Mouse (Mus musculus) Muller cell, postnatal 12 days (primary cell): Measurements from ENCODE around the gene Kctd2.

Source experiments
- DNase-seq: peaks from one replicate; pipeline ENCODE4 v3.0.0-alpha.2; 2015; ENCODE audit errors: inconsistent ontology term

The Kctd2 gene

DNA sequence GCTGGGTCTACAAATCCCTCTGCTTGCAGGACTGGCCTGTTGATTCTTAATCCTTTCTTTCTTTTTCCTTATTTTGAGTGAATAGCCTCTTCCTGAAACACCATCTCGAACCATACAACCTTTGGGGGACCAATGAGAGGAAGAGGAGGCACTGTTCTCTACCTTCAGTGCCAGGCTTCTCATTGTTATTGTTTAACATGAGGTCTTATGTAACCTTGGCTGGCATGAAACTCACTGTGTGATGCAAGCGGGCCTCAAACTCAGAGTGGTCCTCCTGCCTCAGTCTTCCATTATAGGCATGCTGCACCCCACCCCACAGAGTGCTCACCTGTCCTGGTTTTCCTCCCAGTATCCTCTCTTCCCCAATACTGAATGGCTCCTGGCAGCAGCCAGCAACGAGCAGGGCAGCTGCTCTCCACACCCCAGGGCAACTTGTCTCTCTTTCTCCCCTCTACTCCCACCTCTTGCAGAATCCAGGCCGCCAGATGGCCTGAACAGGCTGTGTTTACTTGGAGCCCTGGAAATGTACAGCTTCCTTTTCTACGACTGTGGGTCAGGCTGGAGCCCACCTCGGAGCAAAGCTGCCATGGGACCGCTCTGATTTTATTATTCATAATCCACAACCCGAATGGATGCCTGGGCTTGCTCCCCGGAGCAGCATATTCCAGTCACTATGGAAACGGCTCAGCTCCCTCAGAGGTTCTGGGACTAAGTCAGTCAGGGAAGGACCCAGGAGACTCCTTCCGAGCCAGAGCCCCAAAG is 19.1 kb upstream of the Kctd2 start:
- DNase-seq, result no peak

DNA sequence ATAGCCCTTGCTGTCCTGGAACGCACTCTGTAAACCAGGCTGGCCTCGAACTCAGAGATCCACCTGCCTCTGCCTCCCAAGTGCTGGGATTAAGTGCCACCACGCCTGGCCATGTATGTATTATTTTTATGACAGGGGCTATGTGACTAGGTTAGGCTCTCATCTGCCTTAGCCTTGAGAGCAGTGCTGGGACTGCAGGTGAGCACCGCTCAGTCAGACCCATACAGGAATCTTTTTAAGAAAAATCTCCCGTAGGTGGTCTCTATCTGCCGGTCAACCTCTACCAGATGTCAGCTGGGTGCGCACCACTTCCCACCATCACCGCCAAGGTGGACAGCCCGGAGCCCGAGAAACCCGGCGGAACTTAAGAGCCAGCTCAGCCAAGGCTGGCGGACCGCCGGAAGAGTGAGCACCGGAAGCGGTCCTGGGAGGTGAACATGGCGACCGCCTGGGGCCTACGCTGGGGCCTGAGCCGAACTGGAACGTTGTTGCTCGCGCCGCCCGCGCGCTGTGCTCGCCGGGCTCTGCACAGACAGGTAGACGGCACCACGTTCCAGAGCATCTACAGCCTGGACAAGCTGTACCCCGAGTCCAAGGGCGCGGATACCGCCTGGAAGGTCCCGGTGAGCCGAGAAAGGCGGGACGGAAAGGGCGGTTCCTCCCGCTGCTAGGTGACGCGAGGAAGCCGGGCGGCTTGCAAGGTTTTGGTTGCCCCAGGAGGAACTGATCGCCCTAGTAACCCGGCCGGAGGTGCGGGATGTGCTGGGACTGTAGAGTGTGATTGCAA is 16.4 kb upstream of the Kctd2 start, which contains the start of gene Mrpl58:
Gene Mrpl58 (plus strand): TSS at position 415 of the 787 bp plus-strand sequence.
- DNase-seq, result peak; percentile 85

- no peak for DNase-seq
Measured at GRCm38 (mm10) chr11:115405723-115406122, 14.2 kb upstream of the Kctd2 start.

DNA sequence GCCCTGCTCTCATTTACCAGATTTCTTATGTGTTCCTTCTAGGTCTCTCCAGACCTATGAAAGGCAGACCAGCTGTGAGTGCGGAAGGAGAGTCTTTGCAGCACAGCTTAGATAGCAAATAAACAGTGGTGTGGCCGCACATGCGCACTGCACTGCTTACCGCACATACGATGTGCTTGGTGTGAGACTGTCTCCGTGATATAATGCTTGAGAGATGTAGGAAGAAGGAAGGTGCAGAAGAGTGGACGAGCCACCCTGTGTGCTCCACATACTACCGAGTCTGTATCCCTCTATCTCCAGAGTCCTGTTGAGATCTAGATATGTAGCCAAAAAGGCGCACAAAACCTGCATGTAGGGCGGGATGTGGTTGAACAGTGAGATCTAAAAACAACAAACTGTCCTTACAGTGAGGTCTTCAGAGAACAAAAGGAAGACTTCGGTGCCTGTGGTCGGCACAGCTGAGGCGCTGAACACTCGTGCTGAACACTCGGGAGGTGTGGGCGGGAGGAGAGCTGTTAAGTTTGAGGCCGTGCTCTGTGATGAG is 13.0 kb upstream of the Kctd2 start:
- DNase-seq, result no peak

- DNase-seq, result no peak
Measured at GRCm38 (mm10) chr11:115408266-115408920, 11.5 kb upstream of the Kctd2 start.

- peak; percentile 46 for DNase-seq
Measured at GRCm38 (mm10) chr11:115409556-115409955, 10.4 kb upstream of the Kctd2 start.

- peak; percentile 72 for DNase-seq
Measured at GRCm38 (mm10) chr11:115420336-115421190, 635 bp downstream of the Kctd2 start.

DNA sequence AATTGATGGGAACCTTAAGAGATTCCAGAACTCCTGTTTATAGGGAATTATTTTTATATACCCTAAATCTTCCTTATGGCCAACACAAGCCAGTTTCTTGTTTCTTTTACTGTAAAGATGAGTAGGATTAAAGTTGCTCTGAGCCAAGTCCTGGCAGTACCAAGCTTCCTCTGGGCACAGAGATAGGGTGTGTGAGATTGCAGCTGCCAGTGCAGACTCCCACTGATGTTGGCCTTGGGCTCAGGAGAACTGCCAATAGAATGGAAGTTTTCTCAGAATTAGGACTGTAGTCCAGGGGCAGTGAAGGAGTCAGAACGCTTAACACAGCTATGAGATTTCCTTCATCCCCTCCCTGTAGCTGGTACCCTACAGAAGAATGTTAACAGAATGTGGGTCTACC is 1.4 kb downstream of the Kctd2 start:
- DNase-seq, result no peak

- DNase-seq, result no peak
Measured at GRCm38 (mm10) chr11:115421972-115422371, 2.0 kb downstream of the Kctd2 start.

- DNase-seq, result no peak
Measured at GRCm38 (mm10) chr11:115423091-115423490, 3.2 kb downstream of the Kctd2 start.

DNA sequence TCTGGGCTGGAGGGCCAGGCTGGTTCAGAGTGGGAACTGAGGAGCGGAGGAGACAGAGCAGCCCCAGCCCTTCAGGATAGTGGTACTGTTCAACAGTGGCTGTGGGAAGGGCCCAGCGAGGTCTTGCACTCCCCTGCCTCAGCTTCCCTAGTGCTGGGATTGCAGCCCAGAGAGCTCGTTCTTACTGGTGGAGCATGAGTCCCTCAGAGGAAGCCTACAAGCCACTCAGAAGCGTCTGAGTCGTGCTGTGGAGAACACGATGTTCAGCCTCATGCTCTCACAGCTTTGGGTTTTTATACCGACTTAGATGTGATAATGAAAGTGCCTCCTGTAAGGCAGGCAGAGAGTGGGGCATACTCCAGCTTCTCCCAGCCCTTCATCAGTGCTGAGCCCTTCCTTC is 4.7 kb downstream of the Kctd2 start:
- DNase-seq, result no peak

DNA sequence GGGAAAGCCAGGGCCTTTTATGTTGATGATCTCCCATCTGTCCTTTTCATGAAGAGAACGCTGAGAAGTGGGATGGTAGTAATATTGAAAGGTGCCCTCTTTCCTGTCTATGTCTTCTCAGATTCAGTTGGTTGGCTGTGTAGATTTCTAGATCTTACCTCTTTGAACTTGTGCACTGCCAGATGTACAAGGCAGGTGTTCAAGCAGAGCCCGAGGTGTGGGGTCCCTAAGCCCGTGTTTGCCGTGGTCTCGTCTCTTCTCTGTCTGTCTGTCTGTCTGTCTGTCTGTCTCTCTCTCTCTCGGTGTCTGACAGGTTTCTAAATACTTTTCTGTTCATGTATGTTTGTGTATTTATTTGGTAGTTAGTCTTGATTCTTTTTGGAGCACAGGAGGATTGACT is 5.7 kb downstream of the Kctd2 start:
- no peak for DNase-seq

DNA sequence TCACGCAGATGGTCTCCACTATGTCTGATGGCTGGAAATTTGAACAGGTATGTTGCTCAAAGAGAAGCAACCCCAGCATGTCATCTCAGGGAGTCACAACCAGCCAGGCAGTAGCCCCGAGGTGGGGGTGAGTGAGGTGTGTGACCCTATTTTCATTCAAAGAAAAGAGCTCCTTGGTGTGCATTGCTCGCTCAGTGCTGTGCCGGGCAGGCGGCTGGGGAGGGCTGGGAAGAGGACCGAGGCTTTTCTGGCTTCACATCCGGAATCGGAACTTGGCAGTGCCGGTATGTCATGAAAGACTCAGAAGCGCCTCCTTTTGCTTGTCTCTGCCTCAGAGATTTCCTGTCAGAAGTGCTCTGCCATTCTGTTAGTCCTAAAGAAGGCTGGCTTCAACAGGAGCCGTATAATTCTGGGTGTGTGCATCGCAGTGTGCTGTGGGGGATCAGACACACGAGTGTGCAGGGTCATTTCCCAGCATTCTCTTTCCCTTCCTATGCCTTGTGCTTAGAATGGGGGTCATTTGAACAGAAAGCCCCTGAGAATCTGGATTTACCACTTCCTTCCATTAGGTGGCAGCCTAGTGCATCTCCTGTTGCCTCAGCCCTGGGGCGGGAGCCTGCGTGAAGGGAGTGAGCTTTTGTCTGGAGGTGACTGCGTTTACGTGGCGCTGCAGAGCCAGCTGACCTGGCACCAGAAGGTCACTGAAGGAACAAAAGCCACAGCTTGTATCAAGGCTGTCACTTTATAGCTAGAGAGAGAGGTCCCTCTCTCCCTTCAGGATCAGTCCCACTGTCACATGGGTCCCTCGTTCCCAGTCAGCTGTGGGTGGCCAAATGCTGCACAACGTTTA is 7.8 kb downstream of the Kctd2 start:
- DNase-seq, result peak; percentile 77

DNA sequence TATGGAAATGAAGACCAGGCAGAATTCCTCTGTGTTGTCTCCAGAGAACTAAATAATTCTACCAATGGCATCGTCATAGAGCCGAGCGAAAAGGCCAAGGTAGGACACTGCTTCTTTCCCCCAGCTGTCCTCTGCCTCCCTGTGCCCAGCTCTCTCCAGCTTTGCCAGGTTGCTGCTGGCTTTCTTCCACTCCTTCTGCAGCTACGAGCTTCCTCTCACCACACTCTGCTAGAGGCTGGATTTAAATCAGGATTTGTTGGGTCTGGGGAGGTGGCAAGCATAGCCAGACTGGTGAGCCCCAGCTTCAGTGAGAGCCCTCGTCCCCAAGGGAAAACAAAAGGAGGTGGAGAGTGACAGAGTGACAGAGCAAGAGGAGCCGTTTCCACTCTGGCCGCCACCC is 9.4 kb downstream of the Kctd2 start:
- no peak for DNase-seq

DNA sequence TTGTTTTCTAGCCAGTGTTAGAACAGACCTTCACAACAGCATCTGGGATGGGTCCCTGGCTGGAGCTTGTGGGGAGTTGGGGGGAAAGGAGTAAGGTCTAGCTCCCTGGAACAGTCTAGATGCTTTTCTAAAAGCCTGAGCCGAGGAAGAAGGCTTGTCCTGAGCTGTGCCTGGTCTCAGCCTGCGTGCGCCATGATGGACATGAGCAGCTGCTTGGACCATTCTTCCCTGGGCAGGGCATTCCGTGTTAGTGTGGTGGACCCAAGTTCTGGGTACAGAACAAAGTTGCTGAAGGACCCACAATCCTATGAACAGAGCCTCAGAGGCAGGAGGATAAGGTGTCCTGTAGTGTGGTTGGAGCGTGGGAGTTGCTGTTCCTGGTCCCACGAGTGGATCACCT is 10.6 kb downstream of the Kctd2 start:
- no peak for DNase-seq

- DNase-seq, result no peak
Measured at GRCm38 (mm10) chr11:115432814-115433213, 12.9 kb downstream of the Kctd2 start.

DNA sequence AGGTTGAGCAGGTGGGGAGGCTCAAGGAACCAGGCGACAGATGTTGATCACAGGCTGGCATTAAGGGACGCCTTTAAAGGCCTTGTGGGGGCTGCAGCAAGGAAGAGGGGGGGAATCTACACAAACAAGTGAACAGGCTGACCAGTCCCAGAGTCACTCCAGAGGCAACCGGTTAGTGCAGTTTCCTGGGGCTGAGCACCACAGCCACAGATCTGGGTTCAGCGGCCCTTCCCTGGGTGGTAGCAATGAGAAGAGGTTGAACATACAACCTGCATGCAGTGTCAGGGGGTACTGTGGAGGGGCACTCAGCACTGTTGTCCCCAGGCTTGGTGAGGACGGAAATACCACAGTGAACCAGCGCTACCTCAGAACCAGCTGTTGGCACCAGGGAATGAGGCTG is 13.4 kb downstream of the Kctd2 start:
- no peak for DNase-seq

DNA sequence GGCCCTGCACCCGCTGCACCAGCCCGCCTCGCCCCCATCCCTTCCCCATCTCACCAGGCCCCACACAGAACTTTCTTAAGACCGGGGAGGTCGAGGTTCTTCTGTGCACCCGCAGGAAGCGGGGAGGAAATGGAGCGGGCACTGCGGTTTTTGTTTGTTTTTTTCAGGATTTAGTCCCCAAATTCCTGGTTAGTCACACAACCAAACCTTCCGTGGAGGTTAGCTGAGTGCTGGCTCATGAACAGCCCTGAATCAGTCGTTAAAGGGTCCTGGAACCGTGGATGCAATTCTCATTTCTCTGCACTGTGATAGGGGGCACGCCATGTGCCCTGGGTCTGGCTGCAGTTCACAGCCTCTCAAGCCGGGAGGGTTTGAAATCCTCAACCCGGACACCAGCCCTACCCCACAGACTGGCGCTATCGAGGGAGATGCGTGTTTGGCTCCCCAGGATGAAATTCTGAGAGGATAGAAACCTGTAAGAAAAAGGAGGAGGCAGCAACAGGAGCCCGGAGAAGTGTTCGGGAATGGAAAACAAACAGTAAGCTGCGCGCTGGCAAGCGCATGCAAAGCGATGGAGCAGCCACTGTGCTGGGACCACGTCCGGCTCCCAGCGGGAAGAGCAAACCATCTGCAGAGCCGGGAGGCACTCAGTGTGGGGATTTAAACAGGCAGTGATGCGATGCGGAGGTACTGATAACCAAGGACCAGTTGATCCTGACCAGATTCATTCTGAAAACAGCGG is 15.8 kb downstream of the Kctd2 start:
- DNase-seq, result peak; percentile 32

GRCm38 (mm10) chr11:115437571-115438122 is 17.7 kb downstream of the Kctd2 start:
- no peak for DNase-seq
